Mouse (Mus musculus) heart, adult 2 months (tissue): ENCODE results near the gene Slf2.

Experiments
- CTCF ChIP-seq: fragments of 200-600 bp; IDR thresholded peaks from 2 replicates; pipeline ENCODE4 v1.8.1; 2022; ENCODE audit warnings: antibody characterized with exemption, mild to moderate bottlenecking, moderate library complexity
- EP300 ChIP-seq: fragments of 200-500 bp; IDR thresholded peaks from 2 replicates; pipeline ENCODE4 v1.6.1; 2011; ENCODE audit warnings: low read depth, low read length, control low read depth; ENCODE audit not compliant: insufficient read depth
- POLR2A ChIP-seq: fragments of 200-500 bp; IDR thresholded peaks from 2 replicates; pipeline ENCODE4 v1.6.1; 2011; ENCODE audit warnings: mild to moderate bottlenecking, low read depth, low read length, control low read depth; ENCODE audit not compliant: insufficient read depth

DNA sequence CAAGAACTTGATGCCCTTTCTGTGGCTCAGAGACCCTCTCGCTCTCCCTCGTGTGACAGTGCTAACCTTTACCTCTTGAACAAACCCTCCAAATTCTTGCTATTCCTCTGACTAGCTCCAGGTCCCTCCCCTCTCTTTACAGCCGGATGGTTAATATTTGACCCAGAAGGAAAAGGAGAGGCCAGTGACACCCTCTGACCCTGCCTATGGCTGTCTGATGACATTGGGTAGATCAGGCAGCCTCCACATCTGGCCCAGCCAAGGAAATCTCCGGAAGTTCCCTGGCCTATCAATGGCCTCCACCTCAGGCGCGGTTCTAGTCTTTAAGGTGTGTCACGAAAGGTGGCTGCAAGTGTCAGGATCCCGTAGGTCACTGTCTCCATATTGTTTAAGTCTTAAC lies 60.1 kb downstream of the Slf2 start:
- TF ChIP-seq CTCF = no peak
- TF ChIP-seq POLR2A = no peak
- TF ChIP-seq EP300 = no peak
